Mouse (Mus musculus): ENCODE data around the gene Stk38.
"Not testable (repeated sequence)": the region's sequence is repeated elsewhere in the genome, so short reads cannot be mapped to it uniquely, and the experiment has no call there.

The Stk38 gene

DNA sequence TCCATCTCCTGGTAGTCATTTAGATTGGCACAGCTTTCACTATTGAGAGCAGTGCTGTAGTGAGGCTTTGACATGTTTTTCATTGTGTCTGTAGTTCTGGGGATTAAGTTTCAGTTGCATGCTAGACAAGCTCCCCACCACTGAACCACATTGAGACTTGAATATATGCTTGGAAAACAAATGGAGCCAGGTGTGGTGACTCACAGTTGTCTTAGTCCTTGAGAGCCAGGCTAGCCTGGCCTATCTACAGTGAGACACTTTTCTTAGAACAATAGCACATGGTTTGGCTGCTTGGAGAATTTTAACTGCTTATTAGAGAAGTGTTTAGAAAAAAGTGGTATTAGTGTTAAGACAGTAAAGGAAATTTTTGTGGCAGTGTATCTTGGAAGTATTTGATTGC, 26.5 kb upstream of the Stk38 start:
- no peak for DNase-seq

DNA sequence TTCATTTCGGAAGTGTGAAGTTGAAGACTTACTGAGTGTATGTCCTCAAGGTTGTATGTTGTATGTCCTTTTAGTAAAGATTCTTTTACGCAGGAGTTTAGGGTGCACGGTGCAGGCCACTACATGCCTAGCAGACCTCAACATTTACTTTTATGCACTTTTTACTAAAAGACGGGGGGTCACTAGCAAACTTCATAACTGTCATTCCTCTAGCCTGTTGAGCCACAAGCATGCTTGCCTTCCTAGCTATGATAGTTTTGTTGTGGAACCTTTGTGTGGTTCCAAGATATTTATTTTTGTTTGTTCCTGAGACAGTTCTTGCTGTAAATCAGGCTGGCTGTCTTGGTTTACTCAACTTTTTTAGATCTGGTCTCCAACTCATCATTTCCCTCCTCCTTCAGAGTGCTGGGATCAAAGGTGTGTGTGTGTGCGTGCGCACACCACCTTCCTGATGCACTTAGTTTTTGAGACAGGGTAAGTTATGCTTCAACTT, 25.8 kb upstream of the Stk38 start:
- DNase-seq, result no peak

DNA sequence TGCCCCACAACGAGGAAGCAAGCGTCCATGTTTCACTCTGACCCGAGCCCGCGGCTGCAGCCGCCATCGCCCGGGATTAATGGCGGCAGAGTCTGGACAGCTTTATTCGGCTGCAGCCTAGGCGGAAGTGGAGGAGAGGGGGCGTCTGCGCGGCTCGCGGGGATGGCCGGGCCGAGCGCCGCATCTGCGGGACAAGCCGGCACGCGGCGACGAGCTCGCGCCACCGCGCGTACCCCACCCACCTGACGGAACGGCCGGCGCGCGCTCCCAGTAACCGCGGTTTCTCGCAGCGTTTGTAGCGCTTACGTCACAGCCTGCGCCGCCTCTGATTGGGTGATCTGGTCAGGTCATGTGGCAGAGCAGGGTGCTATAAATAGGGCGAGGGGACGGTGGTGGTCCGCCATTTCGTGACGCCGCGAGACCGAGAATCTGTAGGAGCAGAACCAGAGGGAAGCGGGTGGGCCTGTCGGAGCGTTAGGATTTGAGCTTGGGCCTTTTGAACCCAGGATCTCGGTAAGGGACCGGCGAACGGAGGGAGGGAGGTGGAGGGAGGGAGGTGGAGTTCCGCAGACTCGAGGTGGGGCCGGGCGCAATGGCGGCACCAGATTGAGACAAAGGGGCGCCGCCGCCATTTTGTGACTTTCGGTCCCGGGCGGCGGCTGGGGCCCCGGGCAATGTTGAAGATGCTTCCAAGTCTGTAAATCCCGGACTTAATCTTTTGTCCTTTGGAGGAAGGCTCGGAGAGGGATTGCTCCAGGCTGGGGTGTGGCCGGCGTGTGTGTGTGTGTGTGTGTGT, 24.7 kb upstream of the Stk38 start, which contains the start of gene Srsf3:
Gene Srsf3 (plus strand): TSS at position 355 of the 796 bp plus-strand sequence.
- DNase-seq, result peak; percentile 99

DNA sequence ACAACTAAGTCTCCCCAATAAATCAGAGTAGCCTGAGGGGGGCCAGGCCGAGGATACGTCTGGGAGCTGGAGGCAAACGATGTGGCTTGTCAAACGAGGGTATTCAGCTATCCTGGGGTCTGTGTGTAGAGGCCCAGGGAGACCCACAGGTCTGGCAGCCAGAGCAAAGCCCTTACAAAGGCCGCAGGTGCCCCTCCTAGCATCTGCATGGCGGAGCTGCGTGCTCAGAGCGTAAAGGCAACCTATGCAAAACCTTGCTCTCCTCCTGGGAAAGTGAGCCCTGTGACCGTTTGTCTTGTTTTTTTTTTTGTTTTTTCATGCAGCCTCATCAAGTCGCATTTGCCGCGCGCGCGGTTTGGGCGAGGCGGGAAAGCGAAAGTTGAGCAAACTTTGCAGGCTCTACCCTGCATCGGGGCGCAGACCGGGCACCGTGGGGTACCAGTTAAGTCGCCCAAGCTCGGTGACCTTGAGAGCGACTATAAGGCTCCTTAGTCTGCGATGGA, 24.0 kb upstream of the Stk38 start:
- DNase-seq, result peak; percentile 59 to 68

DNA sequence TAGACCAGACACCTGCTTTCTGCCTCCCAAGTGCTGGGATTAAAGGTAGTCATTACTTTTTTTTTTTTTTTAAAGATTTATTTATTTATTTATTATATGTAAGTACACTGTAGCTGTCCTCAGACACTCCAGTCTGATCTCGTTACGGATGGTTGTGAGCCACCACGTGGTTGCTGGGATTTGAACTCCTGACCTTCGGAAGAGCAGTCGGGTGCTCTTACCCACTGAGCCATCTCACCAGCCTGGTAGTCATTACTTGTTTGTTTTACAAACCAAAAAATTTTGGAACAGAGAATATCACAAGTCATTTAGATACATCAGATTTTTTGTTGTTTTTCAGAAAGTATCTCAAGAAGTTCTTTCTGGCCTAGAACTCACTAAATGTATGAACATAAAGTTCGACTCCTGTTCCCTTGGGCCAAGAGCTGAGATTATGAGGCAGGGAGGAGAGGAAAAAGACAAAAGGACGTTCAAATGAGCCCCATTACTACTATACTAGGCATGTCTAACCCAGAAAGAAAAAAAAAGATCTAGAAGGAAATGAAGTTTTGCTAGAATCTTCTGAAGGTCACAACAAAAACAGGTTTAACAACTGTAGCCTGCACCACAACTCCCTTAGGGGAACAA, 23.4 kb upstream of the Stk38 start:
- not testable (repeated sequence) for DNase-seq

DNA sequence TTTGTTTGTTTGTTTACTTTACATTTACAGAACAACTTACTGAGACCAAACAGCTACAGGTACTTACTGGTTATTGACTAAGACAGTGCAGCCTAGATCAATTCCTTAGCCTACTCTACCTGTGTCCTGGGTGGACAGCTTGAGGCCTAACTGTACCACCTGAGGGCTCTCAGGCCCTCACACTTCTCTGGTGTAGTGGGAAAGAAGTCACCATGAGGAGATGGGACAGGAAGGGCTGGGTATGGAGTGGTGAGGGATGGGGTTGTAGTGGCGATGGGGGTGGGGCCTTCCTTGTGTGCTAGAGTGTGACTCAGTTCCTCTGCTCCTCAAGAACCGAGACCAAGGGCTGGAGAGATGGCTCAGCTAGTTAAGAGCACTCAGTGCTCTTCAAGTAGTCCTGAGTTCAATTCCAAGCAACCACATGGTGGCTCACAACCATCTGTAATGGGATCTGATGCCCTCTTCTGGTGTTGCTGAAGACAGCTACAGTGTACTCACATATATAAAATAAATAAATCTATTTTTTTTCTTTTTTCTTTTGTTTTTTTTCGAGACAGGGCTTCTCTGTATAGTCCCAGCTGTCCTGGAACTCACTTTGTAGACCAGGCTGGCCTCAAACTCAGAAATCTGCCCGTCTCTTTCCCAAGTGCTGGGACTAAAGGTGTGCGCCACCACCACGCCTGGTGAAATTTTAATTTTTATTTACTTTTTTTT, 22.7 kb upstream of the Stk38 start:
- no peak for DNase-seq

DNA sequence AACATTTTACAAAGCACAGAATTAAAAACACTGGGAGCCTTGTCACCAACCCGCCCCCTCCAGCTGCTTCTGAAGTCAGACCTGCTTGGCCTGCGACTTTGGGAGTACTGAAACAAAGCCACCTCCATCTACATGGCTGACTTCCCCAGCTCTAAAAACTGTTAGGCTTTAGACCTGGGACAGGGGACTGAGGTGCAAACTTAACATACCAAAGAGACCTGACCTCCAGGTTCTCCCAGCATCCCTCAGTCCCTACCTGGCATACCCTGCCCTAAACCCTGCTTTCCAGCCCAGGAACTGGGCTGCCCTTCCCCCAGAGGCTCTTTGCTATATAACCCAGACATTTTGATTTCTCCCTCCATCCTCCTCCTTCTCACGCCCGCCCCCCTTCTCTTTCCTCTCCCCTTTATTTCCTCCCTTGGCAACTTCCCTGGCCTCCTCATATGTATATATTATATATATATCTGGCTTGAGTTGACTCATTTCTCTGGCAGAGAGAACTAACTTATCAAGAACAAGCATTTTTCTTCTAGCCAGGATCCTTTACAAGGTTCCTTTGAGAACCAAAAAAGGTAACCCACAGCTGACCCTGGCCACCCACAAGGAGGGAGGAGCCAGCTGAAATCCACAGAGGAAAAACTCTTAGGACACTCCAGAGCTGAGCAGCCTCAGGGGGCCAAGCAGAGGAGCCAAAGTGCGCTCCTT, 19.0 kb upstream of the Stk38 start:
- no peak for DNase-seq

DNA sequence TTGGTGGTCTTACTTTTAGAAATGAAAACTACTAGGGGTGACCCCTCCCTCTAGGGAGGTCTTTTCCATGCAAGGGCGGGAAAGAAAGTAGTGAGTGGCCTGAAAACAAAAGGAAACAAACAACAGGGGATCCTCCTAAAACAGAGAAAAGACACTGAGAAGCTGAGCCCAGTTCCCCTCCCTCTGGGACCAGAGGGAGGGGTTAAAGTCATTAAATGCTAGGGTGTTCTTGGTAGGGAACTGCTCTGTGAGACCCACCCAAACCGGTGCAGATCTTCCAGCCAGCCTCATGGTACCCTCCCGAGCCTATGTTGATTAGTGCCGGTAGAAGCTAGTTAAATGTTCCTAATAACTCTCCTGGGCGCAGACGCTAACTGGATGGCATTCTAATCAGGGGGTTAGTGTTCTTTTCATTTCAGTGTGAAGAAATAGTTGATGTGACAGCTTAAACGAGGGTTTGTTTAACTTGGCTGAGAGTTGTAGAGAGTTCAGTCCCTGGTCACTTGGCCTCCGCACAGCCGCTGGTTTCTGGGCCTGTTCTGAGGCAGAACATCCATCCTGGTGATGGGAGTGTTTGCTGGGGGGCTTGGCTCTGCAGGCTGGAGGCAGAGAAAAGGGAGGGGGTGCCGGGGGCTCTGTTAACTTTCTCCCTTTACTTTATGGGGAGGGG, 17.2 kb upstream of the Stk38 start:
- DNase-seq, result no peak

DNA sequence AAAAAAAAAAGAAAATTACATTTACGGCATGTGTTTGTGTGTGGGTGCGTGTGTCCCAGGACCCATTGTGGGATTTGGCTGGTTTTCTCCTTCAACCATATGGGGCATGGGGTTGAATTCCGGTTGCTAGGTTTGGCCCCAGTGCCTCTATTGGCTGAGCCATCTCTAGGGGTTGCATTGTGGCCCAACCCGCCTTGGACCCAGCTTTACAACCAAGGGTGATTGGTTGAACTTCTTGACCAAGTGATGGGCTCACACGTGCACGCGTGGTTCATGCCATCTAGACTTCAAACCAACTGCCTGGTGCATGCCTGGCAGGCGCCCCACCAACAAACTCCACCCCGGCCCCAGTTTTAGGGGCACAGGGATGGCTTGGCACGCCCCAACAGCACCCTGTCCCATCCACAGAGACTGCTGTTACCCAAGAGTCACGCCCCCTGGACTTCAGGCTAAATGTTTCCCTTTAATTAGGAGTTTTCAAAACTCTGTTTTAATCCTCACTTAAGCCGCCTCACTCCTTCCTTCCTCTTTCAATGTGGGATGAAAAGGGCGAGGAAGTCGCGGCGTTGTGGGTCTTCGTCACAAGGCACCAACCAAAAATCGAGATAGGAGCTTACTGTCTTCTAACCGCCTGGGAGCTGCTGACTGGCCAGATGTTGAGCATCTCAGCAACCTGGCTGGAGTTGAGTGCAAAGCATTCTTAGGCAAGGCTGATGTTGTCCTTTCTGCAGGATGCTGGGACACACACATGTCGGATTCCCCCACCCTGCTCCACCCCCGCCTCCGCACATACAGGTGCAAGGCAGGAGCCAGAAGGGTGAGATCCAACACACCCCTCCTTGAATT, 16.5 kb upstream of the Stk38 start:
- DNase-seq, result peak; percentile 45 to 54

DNA sequence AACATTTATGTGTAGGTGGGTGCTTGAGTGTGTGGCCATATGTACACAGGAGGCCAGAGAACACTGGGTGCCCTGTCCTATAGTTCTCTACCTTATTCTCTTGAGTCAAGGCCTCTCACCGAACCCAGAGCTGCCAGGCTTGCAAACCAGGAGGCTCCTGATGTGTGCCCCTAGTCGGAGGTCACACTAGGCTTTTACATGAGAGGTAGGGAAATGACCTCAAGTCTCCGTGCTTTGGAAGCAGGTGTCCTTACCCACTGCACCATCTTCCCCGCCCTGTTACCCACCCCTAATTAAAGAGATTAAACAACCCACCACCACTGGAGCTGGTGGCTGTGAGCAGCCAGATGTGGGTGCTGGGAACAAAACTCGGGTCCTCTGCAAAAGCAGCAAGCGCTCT, 15.6 kb upstream of the Stk38 start:
- no peak for DNase-seq

DNA sequence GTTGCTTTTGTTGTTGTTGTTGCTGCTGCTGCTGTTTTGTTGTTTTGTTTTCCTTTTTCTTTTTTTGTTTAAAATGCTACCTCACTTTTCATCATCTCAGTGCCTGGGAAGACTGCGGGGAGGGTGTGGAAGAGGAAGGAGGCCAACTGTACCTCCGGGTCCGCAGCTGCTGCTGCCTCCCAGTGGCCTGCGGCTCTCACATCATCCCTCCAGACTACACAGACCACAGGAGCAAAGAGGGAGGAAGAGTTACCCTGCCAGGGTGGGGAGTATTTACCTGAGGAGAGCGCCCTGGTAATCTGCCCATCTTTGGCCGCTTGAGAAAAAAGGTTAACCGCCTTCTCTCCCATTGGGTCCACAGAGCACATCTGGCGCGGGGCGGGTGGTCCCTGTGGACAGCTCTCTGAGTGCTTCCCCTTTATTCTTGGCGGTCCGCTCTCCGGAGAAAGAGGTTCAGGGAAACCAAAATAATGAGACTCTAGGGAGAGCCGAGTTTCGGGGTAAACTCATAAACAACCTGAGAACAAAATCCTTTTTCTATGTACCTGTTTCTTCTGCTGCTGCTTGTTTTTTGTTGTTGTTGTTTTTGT, 14.5 kb upstream of the Stk38 start:
- peak in 1 of 2 experiments; percentile 51 for DNase-seq

DNA sequence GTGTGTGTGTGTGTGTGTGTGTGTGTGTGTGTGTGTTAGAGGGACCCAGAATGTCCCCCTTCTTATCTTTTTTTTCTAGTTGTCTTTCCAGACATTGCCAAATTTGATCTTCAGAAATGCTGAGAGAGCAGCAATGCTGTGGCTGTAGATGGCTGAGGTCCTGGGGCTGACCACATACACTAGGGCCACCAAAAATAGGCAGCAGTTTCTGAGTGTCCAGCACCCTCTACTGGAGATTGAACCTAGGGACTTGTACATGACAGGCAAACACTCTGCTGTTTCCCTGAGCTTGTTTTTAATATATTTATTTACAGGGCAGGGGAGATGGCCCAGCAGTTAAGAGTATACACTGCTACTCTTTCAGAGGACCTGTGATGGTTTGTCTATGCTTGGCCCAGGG, 12.6 kb upstream of the Stk38 start:
- DNase-seq, result no peak

DNA sequence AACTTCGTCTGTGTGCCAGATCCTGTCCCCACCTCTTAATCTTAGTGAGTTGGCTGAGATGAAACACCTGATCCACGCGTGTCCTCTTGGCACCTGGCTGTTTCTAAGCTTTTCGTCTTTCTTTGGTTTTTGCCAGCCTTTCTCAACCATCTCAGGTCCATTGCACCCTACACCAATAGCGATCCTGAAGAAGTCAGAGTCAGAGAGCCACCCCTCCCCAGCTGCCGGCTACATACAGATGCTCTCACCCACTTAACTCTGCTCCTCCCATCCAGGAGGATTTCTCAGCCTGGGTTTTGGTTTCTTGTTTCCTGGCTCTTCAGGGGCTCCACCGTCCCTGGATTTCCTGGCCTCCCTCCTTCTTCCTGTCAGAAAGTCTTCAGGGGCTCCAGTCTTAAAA, 11.6 kb upstream of the Stk38 start:
- no peak for DNase-seq

DNA sequence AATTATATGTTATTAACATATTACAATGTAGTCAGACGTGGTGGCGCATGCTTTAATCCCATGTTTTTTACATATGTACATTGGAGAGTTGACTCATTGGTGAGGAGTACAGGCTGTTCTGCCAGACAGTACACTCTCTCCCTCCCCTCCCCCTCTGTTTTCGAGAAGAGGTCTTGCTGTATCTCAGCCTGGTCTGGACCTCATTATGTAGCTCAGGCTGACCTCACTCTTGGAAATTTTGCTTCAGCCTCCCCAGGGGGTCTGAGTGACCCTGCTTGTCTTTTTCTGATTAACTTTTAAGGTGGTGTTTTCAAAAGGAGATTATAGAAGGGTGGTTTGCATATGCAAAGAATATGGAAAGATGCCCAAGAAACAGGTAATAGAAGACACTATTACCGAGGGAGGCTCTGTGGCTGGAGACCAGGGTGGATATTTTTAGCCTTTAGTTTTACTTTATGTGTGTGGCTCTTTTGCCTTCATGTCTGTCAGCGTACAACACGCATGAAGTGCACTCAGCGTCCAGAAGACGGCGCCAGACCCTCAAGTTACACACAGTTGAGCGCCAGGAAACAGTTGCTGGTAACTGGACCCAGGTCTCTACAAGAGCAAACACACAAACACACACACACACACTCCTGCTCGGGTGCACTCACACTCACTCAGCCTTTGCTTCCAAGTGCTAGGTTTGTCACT, 10.6 kb upstream of the Stk38 start:
- DNase-seq, result no peak

DNA sequence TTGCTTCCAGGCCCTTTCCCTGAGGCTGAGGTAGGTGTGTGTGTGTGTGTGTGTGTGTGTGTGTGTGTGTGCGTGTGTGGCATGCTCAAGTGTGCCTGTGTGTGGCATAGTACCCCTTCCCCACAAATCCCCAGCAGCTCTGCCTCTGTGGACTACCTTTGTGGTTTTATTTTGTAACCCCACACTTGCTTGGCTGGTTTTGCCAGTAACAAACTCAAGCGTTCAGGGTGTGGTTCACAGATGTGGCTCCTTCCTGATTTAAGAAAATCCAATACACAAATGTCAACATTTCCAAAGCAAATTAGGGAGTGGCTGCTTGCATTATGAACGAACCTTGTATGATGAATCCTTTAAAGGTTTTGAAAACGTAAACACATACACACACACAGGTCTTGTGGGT, 8.9 kb upstream of the Stk38 start:
- no peak for DNase-seq

DNA sequence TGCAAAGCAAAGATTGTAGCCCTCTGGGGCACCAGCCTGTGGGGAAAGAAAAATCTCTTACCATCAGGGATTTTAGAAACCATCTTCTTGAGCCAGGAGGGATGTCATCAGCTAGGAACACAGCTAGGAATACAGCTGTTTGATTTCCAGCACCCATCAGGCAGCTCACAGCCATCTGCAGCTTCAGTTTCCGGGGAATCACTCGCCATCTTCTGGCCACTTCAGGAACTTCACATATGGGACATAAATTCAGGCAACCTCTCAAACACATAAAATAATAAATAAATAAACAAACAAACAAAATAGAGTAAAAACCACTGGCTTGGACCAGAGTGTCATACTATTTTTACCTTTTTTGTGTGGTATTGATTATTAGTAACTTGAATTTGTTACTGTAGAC, 7.8 kb upstream of the Stk38 start:
- peak; percentile 45 to 55 for DNase-seq

DNA sequence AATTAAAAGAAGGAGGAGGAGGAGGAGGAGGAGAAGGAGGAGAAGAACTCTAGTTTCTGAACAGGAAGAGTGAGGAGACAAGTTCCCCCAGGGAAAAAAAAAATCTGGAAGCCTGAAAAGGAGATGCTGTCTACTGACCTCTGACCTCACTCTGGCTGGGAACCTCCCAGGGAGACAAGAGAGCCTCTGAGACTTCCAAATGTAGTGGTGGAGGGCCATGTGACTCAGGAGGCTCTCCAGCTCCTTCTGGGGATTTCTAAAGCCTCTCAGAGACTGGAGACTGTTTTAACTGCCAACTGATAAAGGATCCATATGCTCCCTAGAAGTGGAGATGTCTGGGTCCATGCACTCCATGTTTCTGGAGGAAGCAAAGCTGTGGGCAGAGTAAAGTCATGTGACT, 6.4 kb upstream of the Stk38 start:
- no peak for DNase-seq

DNA sequence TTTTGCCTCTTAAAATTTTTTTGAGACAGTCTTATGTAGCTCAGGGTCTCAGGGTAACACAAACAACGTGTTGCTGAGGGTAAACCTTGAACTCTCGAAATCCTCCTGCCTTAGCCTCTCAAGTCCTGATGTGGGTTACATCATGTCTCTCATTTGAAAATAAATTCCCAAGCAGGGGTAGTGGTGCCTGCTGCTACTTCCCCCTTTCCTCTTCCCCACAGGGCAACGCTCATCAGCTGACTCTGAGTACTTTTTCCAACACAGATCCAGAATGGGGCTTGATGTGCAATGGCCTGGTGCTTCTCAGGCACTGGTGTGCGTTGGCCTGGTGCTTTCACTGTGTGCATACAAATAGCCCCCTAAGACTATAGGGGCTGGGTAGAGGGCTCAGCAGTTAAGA, 1.4 kb upstream of the Stk38 start:
- no peak for DNase-seq

DNA sequence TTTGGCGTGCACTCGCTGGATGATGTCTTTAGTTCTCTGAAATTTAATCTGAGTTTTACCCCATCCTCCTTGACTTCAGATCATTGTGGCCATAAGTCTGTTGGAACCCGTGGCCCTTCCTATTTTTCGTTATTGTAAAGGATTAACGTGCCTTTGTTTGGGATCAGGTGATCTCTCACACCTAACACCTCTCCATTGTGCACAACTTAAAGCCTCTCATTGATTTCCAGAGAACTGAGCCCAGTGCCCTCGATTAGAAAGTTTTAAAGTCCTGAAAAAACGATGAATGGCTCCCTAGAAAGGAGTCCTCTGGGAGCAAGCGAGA, 493 bp upstream of the Stk38 start:
- DNase-seq, result no peak

DNA sequence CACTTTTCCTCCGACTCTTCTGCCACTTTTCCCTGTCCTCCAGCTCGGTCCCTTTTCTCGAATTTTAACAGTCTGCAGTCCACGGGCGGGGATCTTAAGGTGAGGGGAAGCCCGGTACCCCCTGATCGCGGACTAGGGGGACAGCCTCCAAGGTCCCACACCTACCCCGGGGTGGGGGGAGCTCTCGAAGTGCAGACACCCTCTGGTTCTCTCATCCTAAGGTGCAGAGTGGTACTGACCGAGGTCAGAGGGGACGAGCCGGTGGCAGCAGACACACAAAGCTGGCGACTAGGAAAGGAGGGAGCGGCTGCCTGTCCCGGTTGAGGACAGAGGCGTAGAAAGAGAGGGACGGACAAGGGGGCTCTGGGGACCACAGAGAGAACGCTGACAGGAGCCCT, 553 bp downstream of the Stk38 start:
- peak in 1 of 2 experiments; percentile 61 for DNase-seq

Data from thymus, postnatal 36 days (tissue).